Mouse (Mus musculus) myocyte (in vitro differentiated cells): ENCODE data around the gene Scoc. TPM values are rescaled to one million over a fixed set of nuclear protein-coding genes. Genes with fewer than 3 reads are reported as not detected.

Experiments used
- H3K27me3 ChIP-seq: one replicate; pipeline ENCODE4 v1.6.1; 2011; ENCODE audit not compliant: control insufficient read depth, insufficient read depth, insufficient read length
- H3K36me3 ChIP-seq: one replicate; pipeline ENCODE4 v1.6.1; 2011; ENCODE audit not compliant: control insufficient read depth, insufficient read depth
- H3K4me2 ChIP-seq: one replicate; pipeline ENCODE4 v1.6.1; 2011; ENCODE audit warnings: low read depth, control low read depth
- H3K4me3 ChIP-seq: one replicate; pipeline ENCODE4 v1.5.1; 2011; ENCODE audit warnings: mild to moderate bottlenecking, control low read depth, moderate library complexity
- H3K79me2 ChIP-seq: one replicate; pipeline ENCODE4 v1.6.1; 2011; ENCODE audit not compliant: control insufficient read depth, insufficient read depth
- H3ac ChIP-seq: one replicate; pipeline ENCODE4 v1.6.1; 2011; ENCODE audit not compliant: control insufficient read depth, insufficient read length
- CEBPB ChIP-seq: IDR thresholded peaks from 2 replicates; pipeline ENCODE4 v1.6.1; 2011; ENCODE audit warnings: mild to moderate bottlenecking, moderate library complexity; ENCODE audit not compliant: poor library complexity, insufficient read depth, severe bottlenecking
- E2F4 ChIP-seq: IDR thresholded peaks from one replicate; pipeline ENCODE4 v1.6.1; 2011; ENCODE audit warnings: mild to moderate bottlenecking, control low read depth, moderate library complexity; ENCODE audit not compliant: insufficient read depth
- MAX ChIP-seq: IDR thresholded peaks from one replicate; pipeline ENCODE4 v1.6.1; 2011; ENCODE audit warnings: low read depth, mild to moderate bottlenecking, control low read depth
- MYOD1 ChIP-seq, 3 experiments: IDR thresholded peaks; one replicate each; pipeline ENCODE4 v1.6.1; 2011; ENCODE audit warnings: control low read depth in 2 of 3, low read depth in 2 of 3, mild to moderate bottlenecking in 2 of 3, moderate library complexity in 1 of 3; ENCODE audit not compliant: insufficient read length in 2 of 3, control insufficient read depth in 1 of 3
- MYOG ChIP-seq, 3 experiments: IDR thresholded peaks; one replicate each; pipeline ENCODE4 v1.6.1; 2011; ENCODE audit warnings: control low read depth in 2 of 3, low read depth in 2 of 3, mild to moderate bottlenecking in 2 of 3; ENCODE audit not compliant: insufficient read length in 2 of 3, control insufficient read depth in 1 of 3, insufficient read depth in 1 of 3
- POLR2A ChIP-seq: IDR thresholded peaks from one replicate; pipeline ENCODE4 v1.6.1; 2011; ENCODE audit warnings: low read depth, mild to moderate bottlenecking, control low read depth, moderate library complexity; ENCODE audit not compliant: insufficient read length
- POLR2AphosphoS2 ChIP-seq: IDR thresholded peaks from one replicate; pipeline ENCODE4 v1.6.1; 2011; ENCODE audit warnings: low read depth, control low read depth; ENCODE audit not compliant: insufficient read length
- REST ChIP-seq: IDR thresholded peaks from one replicate; pipeline ENCODE4 v1.6.1; 2011; ENCODE audit warnings: mild to moderate bottlenecking, control low read depth, moderate library complexity; ENCODE audit not compliant: insufficient read depth, insufficient read length
- SRF ChIP-seq: IDR thresholded peaks from one replicate; pipeline ENCODE4 v1.6.1; 2011; ENCODE audit warnings: low read depth; ENCODE audit not compliant: control insufficient read depth, insufficient read length
- TCF12 ChIP-seq: IDR thresholded peaks from one replicate; pipeline ENCODE4 v1.6.1; 2011; ENCODE audit warnings: mild to moderate bottlenecking, control low read depth; ENCODE audit not compliant: poor library complexity, insufficient read depth, severe bottlenecking
- TCF3 ChIP-seq: IDR thresholded peaks from one replicate; pipeline ENCODE4 v1.6.1; 2011; ENCODE audit warnings: low read depth, control low read depth; ENCODE audit not compliant: insufficient read length
- USF1 ChIP-seq: IDR thresholded peaks from one replicate; pipeline ENCODE4 v1.6.1; 2011; ENCODE audit warnings: low read depth, mild to moderate bottlenecking, control low read depth, moderate library complexity
- polyA plus RNA-seq: library from polyadenylated mRNA; unstranded; fragments of >200 nt; fragmentation: generic; extraction: Trizol; gene quantifications from one replicate; pipeline ENCODE4 v1.2.1, GENCODE M21; 2012; ENCODE audit warnings: missing spikeins

Scoc gene
- polyA plus RNA-seq, 1 experiment, result 22.4 TPM

DNA sequence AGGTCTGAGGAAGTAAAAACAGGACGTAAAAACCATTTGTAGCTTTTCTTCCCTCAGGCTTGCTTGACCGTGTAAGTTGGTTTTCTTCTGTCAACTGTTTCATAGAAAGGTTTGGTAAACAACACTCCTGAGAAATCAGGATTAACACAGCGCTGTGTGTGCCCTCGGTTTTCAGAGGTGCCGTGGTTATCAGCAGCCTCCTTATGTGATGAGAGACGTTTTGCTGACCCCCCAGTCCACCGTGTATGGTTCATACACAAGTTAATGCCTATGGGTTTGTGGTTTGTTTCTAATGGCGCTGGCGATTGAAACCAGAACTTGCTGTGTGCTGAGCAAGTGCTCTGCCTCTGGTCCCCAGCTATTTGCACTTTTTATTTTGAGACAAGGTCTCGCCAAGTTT lies 52.6 kb downstream of the Scoc start:
- H3K36me3 ChIP-seq, result no peaks in the 10 kb centered on the region
- H3K4me2 ChIP-seq, result no peak overlapping the region
- no peaks in the 10 kb centered on the region for H3K79me2 ChIP-seq
- H3ac ChIP-seq, result no peak overlapping the region
- peaks cover 9% of the 10 kb centered on the region for H3K27me3 ChIP-seq
- TF ChIP-seq E2F4 (no peak), MAX (no peak), MYOG (IDR thresholded peaks at IDR 0.05; ENCODE audit: control insufficient read depth in 1 of 3, insufficient read depth in 1 of 3, insufficient read length in 2 of 3, low read depth in 2 of 3) (no peak), POLR2AphosphoS2 (no peak)
- H3K4me3 ChIP-seq, result no peak overlapping the region

GRCm38 (mm10) chr8:83397726-83398125 lies 60.5 kb downstream of the Scoc start:
- H3ac ChIP-seq, result no peak overlapping the region
- H3K79me2 ChIP-seq, result no peaks in the 10 kb centered on the region
- H3K4me3 ChIP-seq, result no peak overlapping the region
- H3K36me3 ChIP-seq, result no peaks in the 10 kb centered on the region
- no peak overlapping the region for H3K4me2 ChIP-seq
- peaks cover 16% of the 10 kb centered on the region for H3K27me3 ChIP-seq
- no peak for TF ChIP-seq MYOD1 (IDR thresholded peaks at IDR 0.05; ENCODE audit: control insufficient read depth in 1 of 3, insufficient read length in 2 of 3, low read depth in 2 of 3)
- TF ChIP-seq MYOG (IDR thresholded peaks at IDR 0.05; ENCODE audit: control insufficient read depth in 1 of 3, insufficient read depth in 1 of 3, insufficient read length in 2 of 3, low read depth in 2 of 3), result no peak
- TF ChIP-seq REST, result no peak
- TF ChIP-seq SRF, result no peak
- no peak for TF ChIP-seq TCF3

DNA sequence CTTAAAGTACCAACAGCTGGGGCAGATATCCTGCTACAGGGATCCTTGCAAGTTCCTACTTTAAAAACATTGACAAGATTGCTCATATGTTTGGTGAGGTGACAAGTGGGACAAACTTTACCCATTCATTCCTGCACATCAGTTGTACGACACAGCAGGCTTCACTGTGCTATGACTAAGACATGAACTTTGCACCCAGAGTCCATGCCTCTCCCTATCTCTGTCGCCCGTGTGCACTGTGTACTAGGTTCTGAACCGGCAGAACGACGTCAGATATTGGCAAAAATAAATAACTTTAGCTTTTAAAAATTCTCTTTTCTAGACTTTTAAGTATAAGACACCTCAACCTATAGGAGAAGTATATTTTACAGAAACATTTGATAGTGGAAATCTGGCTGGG lies 61.5 kb downstream of the Scoc start:
- H3K27me3 ChIP-seq, result peaks cover 12% of the 10 kb centered on the region
- no peak overlapping the region for H3K4me3 ChIP-seq
- H3K36me3 ChIP-seq, result no peaks in the 10 kb centered on the region
- no peak overlapping the region for H3K4me2 ChIP-seq
- H3K79me2 ChIP-seq, result no peaks in the 10 kb centered on the region
- H3ac ChIP-seq, result no peak overlapping the region
- TF ChIP-seq USF1 (no peak), MAX (no peak), POLR2A (no peak), MYOD1 (IDR thresholded peaks at IDR 0.05; ENCODE audit: control insufficient read depth in 1 of 3, insufficient read length in 2 of 3, low read depth in 2 of 3) (no peak)

DNA sequence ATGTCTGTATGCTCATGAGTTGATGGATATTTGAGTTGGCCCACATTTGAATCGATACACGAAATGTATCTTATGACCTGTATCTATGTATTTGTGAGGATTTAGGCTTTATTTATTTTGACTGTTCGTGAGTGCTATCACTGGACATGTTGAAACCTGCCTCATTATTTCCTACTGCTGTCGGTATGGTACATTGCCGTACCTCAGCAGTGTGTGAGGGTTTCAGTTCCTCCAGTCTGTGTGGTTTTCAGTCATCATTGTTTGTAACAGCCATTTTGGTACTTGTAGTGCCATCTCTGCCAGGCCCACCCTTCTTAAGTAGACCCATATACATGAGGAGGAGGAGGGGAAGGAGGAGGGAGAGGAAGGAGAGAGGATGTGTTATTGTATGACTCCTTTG lies 63.9 kb downstream of the Scoc start:
- Histone ChIP-seq H3K27me3 (peaks cover 23% of the 10 kb centered on the region), H3K4me2 (no peak overlapping the region)
- TF ChIP-seq E2F4 (no peak), TCF3 (no peak), MAX (no peak), MYOD1 (IDR thresholded peaks at IDR 0.05; ENCODE audit: control insufficient read depth in 1 of 3, insufficient read length in 2 of 3, low read depth in 2 of 3) (no peak), MYOG (IDR thresholded peaks at IDR 0.05; ENCODE audit: control insufficient read depth in 1 of 3, insufficient read depth in 1 of 3, insufficient read length in 2 of 3, low read depth in 2 of 3) (no peak), CEBPB (no peak), POLR2AphosphoS2 (no peak), SRF (no peak), TCF12 (no peak), POLR2A (no peak), USF1 (no peak), REST (no peak)

GRCm38 (mm10) chr8:83392521-83392920 lies 65.7 kb downstream of the Scoc start:
- H3ac ChIP-seq, result no peak overlapping the region
- no peaks in the 10 kb centered on the region for H3K36me3 ChIP-seq
- H3K79me2 ChIP-seq, result no peaks in the 10 kb centered on the region
- H3K4me3 ChIP-seq, result no peak overlapping the region
- TF ChIP-seq POLR2A, result no peak
- TF ChIP-seq MAX, result no peak
- no peak for TF ChIP-seq CEBPB
- no peak for TF ChIP-seq REST
- TF ChIP-seq SRF, result no peak
- TF ChIP-seq MYOD1 (IDR thresholded peaks at IDR 0.05; ENCODE audit: control insufficient read depth in 1 of 3, insufficient read length in 2 of 3, low read depth in 2 of 3), result no peak
- TF ChIP-seq TCF12, result no peak
- no peak for TF ChIP-seq USF1
- no peak for TF ChIP-seq MYOG (IDR thresholded peaks at IDR 0.05; ENCODE audit: control insufficient read depth in 1 of 3, insufficient read depth in 1 of 3, insufficient read length in 2 of 3, low read depth in 2 of 3)
- no peak for TF ChIP-seq POLR2AphosphoS2
- no peak for TF ChIP-seq E2F4
- no peak for TF ChIP-seq TCF3
- H3K27me3 ChIP-seq, result peaks cover 29% of the 10 kb centered on the region
- no peak overlapping the region for H3K4me2 ChIP-seq

More for the DNA sequence above, 63.9 kb downstream of the Scoc start:
- Histone ChIP-seq H3K36me3 (no peaks in the 10 kb centered on the region), H3ac (no peak overlapping the region), H3K79me2 (no peaks in the 10 kb centered on the region), H3K4me3 (no peak overlapping the region)

DNA sequence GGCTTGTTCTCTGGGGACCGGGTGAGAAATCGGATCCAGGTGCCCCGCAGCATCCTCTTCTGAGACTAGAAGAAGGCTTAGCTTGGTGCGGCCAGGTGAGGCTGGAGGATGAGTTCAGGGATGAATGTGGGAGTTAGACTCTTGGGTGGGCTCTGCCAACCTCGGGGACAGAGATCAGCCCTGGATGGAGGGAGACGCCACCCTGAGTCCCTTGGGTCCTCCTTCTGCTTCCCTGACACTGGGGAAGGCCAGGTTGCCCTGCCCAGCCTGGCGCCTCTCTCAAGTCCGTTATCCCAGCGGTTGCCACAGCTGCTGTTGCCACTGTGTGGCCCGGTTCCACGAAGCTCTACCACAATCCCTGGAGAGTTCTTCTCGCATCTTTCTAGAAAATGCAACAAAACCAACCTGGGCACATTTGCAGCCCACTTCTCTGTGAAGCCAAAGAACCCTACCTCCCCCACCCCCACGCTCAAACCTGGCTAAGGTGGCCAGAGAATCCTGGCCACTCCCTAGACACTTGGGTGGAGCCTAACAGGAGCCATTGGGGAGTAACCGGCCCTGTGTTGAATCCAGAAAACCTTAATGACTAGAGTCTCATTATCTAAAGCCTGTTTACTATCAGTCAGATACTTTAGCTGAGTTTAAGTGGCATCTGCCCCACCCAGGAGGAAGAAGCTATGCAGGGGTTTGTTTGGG lies 68.0 kb downstream of the Scoc start:
- Histone ChIP-seq H3K79me2 (no peaks in the 10 kb centered on the region), H3K4me2 (no peak overlapping the region), H3ac (no peak overlapping the region), H3K4me3 (no peak overlapping the region), H3K27me3 (peaks cover 22% of the 10 kb centered on the region), H3K36me3 (no peaks in the 10 kb centered on the region)
- TF ChIP-seq SRF, result no peak
- TF ChIP-seq POLR2A, result no peak
- no peak for TF ChIP-seq E2F4
- TF ChIP-seq MYOD1 (IDR thresholded peaks at IDR 0.05; ENCODE audit: control insufficient read depth in 1 of 3, insufficient read length in 2 of 3, low read depth in 2 of 3), result no peak
